Comparison of ENCODE assay signal across 10 mouse cellular contexts in genomic region chr11:31831451-31831850, GRCm38 (mm10). TPM values are rescaled to one million over a fixed set of nuclear protein-coding genes. Genes with fewer than 3 reads are reported as not detected.
A peak's percentile ranks its signal among the peaks of the same experiment; 100 is the strongest.
DNase-seq lines count a peak whose midpoint lies in the region; ATAC-seq and TF ChIP-seq lines count a peak whose summit lies in the region.
"Had no signal": no experiment of that assay in that cellular context is flagged by ENCODE, and none has a peak within 500 bp of the region (broad histone marks: within the 10 kb centered on the region; RNA-seq: fewer than 3 reads in every experiment).

No protein-coding gene starts in this region.

- H3K9me3 ChIP-seq in hindbrain, embryonic 14.5 days (ENCODE audit: control insufficient read depth, low read length) = no peaks in the 10 kb centered on the region
- no peaks in the 10 kb centered on the region for H3K9me3 ChIP-seq in hindbrain, embryonic 12.5 days (replicated peaks)
- H3K9me3 ChIP-seq in liver, postnatal 0 days (ENCODE audit: low read length) = no peaks in the 10 kb centered on the region

- no peak overlapping the region for H3K4me3 ChIP-seq in hindbrain, embryonic 14.5 days (replicated peaks; ENCODE audit: low read length)
- no peak overlapping the region for H3K4me3 ChIP-seq in hindbrain, embryonic 12.5 days
- no peak overlapping the region for H3K4me3 ChIP-seq in liver, postnatal 0 days (ENCODE audit: low read depth, low read length)

- TF ChIP-seq EP300 in liver, postnatal 0 days (IDR thresholded peaks at IDR 0.05; ENCODE audit: low read depth) = peak; percentile 98

- H3K4me2 ChIP-seq in hindbrain, embryonic 14.5 days (replicated peaks) = no peak overlapping the region
- H3K4me2 ChIP-seq in hindbrain, embryonic 12.5 days (replicated peaks) = no peak overlapping the region
- H3K4me2 ChIP-seq in liver, postnatal 0 days (ENCODE audit: low read depth, low read length) = peak overlapping the region; percentile 41

- 68% methylated on average over 5 of the region's 5 CpGs for WGBS in hindbrain, embryonic 14.5 days
- 75% methylated on average over 5 of the region's 5 CpGs for WGBS in hindbrain, embryonic 12.5 days
- 35% methylated on average over 5 of the region's 5 CpGs for WGBS in liver, postnatal 0 days (ENCODE audit: insufficient replicate concordance)

- peak overlapping the region; percentile 40 for H3K27ac ChIP-seq in hindbrain, embryonic 14.5 days
- H3K27ac ChIP-seq in hindbrain, embryonic 12.5 days = no peak overlapping the region
- peak overlapping the region; percentile 81 for H3K27ac ChIP-seq in liver, postnatal 0 days (ENCODE audit: low read depth)

- H3K4me1 ChIP-seq in hindbrain, embryonic 14.5 days (replicated peaks; ENCODE audit: control insufficient read depth, insufficient read depth, low read length) = peaks cover 5% of the 10 kb centered on the region
- H3K4me1 ChIP-seq in hindbrain, embryonic 12.5 days = peaks cover 17% of the 10 kb centered on the region
- H3K4me1 ChIP-seq in liver, postnatal 0 days (ENCODE audit: insufficient read depth) = peaks cover 74% of the 10 kb centered on the region

- no peak for DNase-seq in hindbrain, embryonic 14.5 days (ENCODE audit: low spot score)
- DNase-seq in thymus, postnatal 4 days = peak; percentile 25
- DNase-seq in thymus, postnatal 10 days (ENCODE audit: low spot score in 2 of 2) = no peak
- DNase-seq in liver, postnatal 0 days = peak; percentile 62
- no peak for DNase-seq in right cerebral cortex, postnatal 36 days (ENCODE audit: low spot score in 2 of 2)
- no peak for DNase-seq in urinary bladder, adult 18-20 months (ENCODE audit: low spot score in 2 of 2)
- DNase-seq in embryo, embryonic 11 days = no peak
- DNase-seq: cerebellum, postnatal 10 days; heart, adult 18-20 months had no signal

- ATAC-seq in hindbrain, embryonic 14.5 days (ENCODE audit: low FRiP score) = no peak
- no peak for ATAC-seq in hindbrain, embryonic 12.5 days (ENCODE audit: low FRiP score)
- peak; percentile 83 for ATAC-seq in liver, postnatal 0 days

- no peak for TF ChIP-seq CTCF in liver, postnatal 0 days (IDR thresholded peaks at IDR 0.05; ENCODE audit: low read depth)

- no peaks in the 10 kb centered on the region for H3K36me3 ChIP-seq in hindbrain, embryonic 14.5 days (replicated peaks; ENCODE audit: control insufficient read depth, insufficient read depth)
- no peaks in the 10 kb centered on the region for H3K36me3 ChIP-seq in hindbrain, embryonic 12.5 days
- H3K36me3 ChIP-seq in liver, postnatal 0 days (replicated peaks; ENCODE audit: insufficient read depth, low read length) = no peaks in the 10 kb centered on the region

- H3K9ac ChIP-seq in hindbrain, embryonic 14.5 days = no peak overlapping the region
- H3K9ac ChIP-seq in hindbrain, embryonic 12.5 days = no peak overlapping the region
- H3K9ac ChIP-seq in liver, postnatal 0 days (replicated peaks) = peak overlapping the region; percentile 8; the same call in 1 of the 2 replicates

- H3K27me3 ChIP-seq in hindbrain, embryonic 14.5 days (ENCODE audit: control insufficient read depth, insufficient read depth, low read length) = no peaks in the 10 kb centered on the region
- H3K27me3 ChIP-seq in hindbrain, embryonic 12.5 days = no peaks in the 10 kb centered on the region
- no peaks in the 10 kb centered on the region for H3K27me3 ChIP-seq in liver, postnatal 0 days (ENCODE audit: insufficient read depth, low read length)

RNA-seq across cellular contexts. Expression of gene Cpeb4, which starts 40.6 kb away (rescaled TPM):
- 37.6 and 40.9 TPM in 2 replicates for polyA plus RNA-seq in hindbrain, embryonic 14.5 days (2014; fragmentation: Nextera tagmentation; extraction: Ambion mirVana)
- 16.0 and 18.6 TPM in 2 replicates for polyA plus RNA-seq in hindbrain, embryonic 12.5 days (2016; fragmentation: Nextera tagmentation; extraction: Ambion mirVana)
- 7.0 and 10.0 TPM in 2 replicates for polyA plus RNA-seq in liver, postnatal 0 days (2015; fragmentation: Nextera tagmentation; extraction: Ambion mirVana)

Comparison
In these comparisons a context has a peak if more than half of its experiments do, and no peak if none do; other contexts are left out.
1. DNase-seq: peak in thymus, postnatal 4 days (single experiment) and liver, postnatal 0 days (single experiment); none in hindbrain, embryonic 14.5 days (single experiment), thymus, postnatal 10 days (0 of 2), right cerebral cortex, postnatal 36 days (0 of 2), urinary bladder, adult 18-20 months (0 of 2) and embryo, embryonic 11 days (single experiment).